Mouse (Mus musculus) embryonic facial prominence, embryonic 13.5 days (tissue): Measurements from ENCODE around the gene Otud7b. TPM values are rescaled to one million over a fixed set of nuclear protein-coding genes. Genes with fewer than 3 reads are reported as not detected.

Source experiments
- ATAC-seq: fragments of 200-750 bp; cut with Nextera tagmentation; 2 replicates; pipeline ENCODE4 v1.8.0; 2017; ENCODE audit warnings: low read depth; ENCODE audit not compliant: insufficient number of reproducible peaks, insufficient read depth, low FRiP score, low TSS enrichment
- H3K27ac ChIP-seq: fragments of 300-500 bp; sonication (generic); 2 replicates; pipeline ENCODE4 v1.5.1; 2015; ENCODE audit warnings: moderate library complexity, mild to moderate bottlenecking, inconsistent platforms
- H3K27me3 ChIP-seq: fragments of 300-500 bp; sonication (generic); 2 replicates; pipeline ENCODE4 v1.6.1; 2015; ENCODE audit warnings: mild to moderate bottlenecking, inconsistent platforms
- H3K36me3 ChIP-seq: fragments of 300-500 bp; sonication (generic); 2 replicates; pipeline ENCODE4 v1.6.1; 2015; ENCODE audit warnings: mild to moderate bottlenecking, inconsistent platforms
- H3K4me1 ChIP-seq: fragments of 300-500 bp; sonication (generic); 2 replicates; pipeline ENCODE4 v1.6.1; 2015; ENCODE audit warnings: inconsistent platforms
- H3K4me2 ChIP-seq: fragments of 300-500 bp; sonication (generic); 2 replicates; pipeline ENCODE4 v1.6.1; 2015; ENCODE audit warnings: moderate library complexity, mild to moderate bottlenecking, inconsistent platforms
- H3K4me3 ChIP-seq: fragments of 300-500 bp; sonication (generic); 2 replicates; pipeline ENCODE4 v1.5.1; 2015; ENCODE audit warnings: mild to moderate bottlenecking, inconsistent platforms
- H3K9ac ChIP-seq: fragments of 300-500 bp; sonication (generic); 2 replicates; pipeline ENCODE4 v1.6.1; 2015; ENCODE audit warnings: mild to moderate bottlenecking, inconsistent platforms
- H3K9me3 ChIP-seq: fragments of 300-500 bp; sonication (generic); 2 replicates; pipeline ENCODE4 v1.6.1; 2016; ENCODE audit warnings: inconsistent platforms
- WGBS: fragments of 180-500 bp; shearing (Covaris S2); methylation state at CpG from one replicate; pipeline ENCODE4 v1.1.7; 2015; ENCODE audit warnings: mixed read lengths; 5-methylcytosine and 5-hydroxymethylcytosine counted together
- polyA plus RNA-seq: library from polyadenylated mRNA; unstranded; fragments of >200 nt; fragmentation: Nextera tagmentation; extraction: Ambion mirVana; gene quantifications from 2 replicates; pipeline ENCODE4 v1.2.1, GENCODE M21; 2015

Otud7b gene
- polyA plus RNA-seq: 20.8 and 23.8 TPM in 2 replicates

DNA sequence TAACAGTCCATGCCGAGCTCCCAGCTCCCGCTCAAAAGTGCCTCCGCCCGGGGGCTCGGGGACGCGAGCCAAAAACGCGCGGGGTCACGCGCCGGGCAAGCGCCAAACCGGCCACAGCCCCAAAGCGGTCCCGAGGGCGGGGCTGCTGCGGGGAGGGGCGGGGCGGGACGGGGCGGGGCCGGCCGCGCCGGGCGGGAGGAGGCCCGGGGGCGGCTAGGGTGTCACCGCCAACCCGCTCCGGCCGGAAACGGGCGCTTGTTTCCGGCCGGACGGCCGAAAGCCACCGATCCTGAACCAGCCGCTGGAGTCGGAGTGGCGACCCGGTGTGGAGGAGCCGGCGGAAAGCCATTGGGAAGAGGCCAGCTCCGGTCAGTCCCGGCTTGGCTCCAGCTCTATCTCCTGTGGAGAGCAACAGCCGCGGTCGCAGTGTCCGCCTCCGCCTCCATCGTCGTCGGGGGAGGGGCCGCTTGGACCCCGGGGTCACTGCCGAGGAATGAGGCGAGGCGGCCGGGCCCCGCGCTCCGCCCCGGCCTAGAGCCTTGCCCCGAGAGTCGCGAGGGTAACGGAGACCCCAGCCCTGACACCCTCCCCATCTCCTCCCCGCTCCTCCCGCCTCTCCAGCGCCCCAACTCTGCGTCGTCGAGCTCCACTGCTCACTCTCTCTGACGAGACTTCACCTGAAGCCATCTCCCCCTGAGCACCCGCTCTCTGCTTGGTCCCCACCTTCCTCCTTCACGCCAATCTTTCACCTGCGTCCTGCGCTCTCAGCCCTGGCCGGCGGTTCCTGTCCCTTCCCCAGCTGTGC is at the start of gene Otud7b:
Gene Otud7b, plus strand, starts transcription at position 267 of the 805 bp plus-strand sequence.
- Histone ChIP-seq H3K9ac (peak within 1 kb of the TSS; percentile 93), H3K4me1 (peaks cover 14% of the 10 kb centered on the region), H3K36me3 (no peaks in the 10 kb centered on the region), H3K27me3 (no peaks in the 10 kb centered on the region), H3K4me3 (peak within 1 kb of the TSS; percentile 87), H3K4me2 (peak within 1 kb of the TSS; percentile 74), H3K27ac (peak within 1 kb of the TSS; percentile 90), H3K9me3 (no peaks in the 10 kb centered on the region)
- peak; percentile 85 for ATAC-seq
- under 1% methylated on average over 82 of the region's 84 CpGs for WGBS

DNA sequence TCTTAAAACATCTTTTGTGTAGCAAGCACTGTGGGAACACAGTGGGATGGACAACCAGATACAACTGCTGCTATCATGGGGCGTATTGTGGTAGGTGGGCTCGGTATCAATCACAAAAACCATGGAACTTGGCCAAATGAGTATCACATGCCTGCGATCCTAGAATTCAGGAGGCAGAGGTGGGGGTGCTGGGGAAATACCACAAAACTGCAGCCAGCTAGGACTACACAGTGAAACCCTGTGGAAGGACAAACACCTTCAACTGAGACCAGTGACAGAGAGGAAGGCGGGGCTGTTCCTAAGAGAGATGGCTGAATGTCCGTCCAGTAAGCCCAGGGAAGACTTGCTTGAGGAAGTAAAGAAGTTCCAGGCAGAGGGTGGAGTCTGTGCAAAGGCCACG is 49.0 kb upstream of the Otud7b start:
- no peak overlapping the region for H3K27ac ChIP-seq
- WGBS: 83% methylated on average over 6 of the region's 6 CpGs
- no peak overlapping the region for H3K4me2 ChIP-seq
- no peak overlapping the region for H3K4me3 ChIP-seq
- peak overlapping the region; percentile 21; the same call in 1 of the 2 replicates for H3K9ac ChIP-seq
- peaks cover 19% of the 10 kb centered on the region; the same call in 1 of the 2 replicates for H3K36me3 ChIP-seq
- peaks cover 14% of the 10 kb centered on the region for H3K4me1 ChIP-seq
- no peaks in the 10 kb centered on the region for H3K9me3 ChIP-seq
- no peak for ATAC-seq
- no peaks in the 10 kb centered on the region for H3K27me3 ChIP-seq

DNA sequence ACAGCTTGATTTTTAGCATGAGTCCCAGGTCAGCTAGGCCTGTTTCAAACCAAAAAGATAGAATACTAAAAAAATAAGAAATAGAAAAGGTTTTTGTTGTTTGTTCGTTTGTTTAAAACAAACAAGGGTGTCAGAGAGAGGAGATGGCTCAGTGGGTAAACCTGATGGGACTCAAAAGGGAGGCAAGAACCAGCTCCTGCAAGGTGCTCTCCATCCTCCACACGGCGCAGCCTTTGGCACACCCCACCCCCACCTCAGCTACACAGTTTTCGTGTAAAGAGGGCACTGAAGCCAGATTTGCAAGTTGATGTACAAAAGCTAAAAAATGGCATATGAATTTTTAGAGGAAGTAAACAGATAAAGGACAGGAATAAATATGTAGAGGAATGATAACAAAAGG is 48.3 kb upstream of the Otud7b start:
- peaks cover 15% of the 10 kb centered on the region; the same call in 1 of the 2 replicates for H3K36me3 ChIP-seq
- no peak for ATAC-seq
- no peaks in the 10 kb centered on the region for H3K9me3 ChIP-seq
- H3K27me3 ChIP-seq: no peaks in the 10 kb centered on the region
- H3K4me2 ChIP-seq: no peak overlapping the region
- no peak overlapping the region for H3K27ac ChIP-seq
- peak overlapping the region; percentile 21; the same call in 1 of the 2 replicates for H3K9ac ChIP-seq
- WGBS: 87% methylated on average over 4 of the region's 4 CpGs
- H3K4me3 ChIP-seq: no peak overlapping the region
- peaks cover 14% of the 10 kb centered on the region for H3K4me1 ChIP-seq

DNA sequence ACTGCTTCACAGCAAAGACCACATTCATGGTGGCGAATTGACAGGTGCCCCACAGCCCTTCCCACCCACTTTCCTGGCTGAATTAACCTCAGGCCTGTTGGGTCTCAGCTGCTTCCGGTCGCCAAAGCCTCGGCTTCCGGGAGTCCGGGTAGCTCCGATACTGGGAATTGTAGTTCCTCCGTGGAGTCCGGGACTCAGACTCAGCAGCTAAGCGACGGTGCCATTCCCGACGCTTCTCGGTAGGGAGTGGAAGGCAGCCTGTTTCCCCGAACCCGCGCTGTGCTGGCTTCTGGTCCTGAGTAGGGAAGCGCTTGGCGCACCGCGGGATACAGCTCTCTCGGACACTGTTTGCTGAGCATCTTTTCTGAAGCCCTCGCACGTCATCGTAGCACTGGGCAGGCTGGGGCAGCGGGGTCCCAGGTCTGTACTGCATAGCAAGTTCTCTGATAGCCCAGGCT is 46.6 kb upstream of the Otud7b start:
- WGBS: under 1% methylated on average over 26 of the region's 26 CpGs
- peak; percentile 89 for ATAC-seq

DNA sequence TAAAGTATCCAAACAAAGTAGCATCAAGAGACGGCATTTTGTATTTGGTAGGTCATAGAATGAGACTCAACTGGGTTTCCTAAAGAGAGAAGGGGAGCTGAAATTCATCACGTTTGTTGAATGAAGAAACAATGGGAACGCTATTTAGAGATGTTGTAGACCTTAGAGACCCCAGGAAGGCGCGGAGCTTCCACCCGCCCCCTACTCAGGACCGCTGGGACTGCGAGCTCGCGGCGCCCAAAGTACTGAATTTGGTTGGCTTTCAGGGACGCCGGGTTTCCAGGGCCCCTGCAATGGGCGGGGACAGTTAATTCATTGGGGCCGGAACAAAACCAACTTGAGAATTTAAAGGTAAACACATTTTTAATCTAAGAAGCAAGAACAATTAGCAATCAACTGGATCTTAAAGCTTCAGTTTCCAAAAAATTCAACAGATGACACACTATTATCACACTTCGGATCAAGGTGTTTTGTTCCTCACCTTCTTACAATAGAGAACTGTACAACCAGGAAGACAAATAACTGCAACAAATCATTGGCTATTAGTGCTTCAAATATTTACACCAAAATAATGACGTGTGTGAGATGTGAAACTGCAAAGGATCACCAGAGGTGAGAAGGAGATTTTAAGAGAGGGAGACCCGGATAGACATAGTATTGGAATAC is 46.0 kb upstream of the Otud7b start, which contains the start of gene Vps45:
Gene Vps45, minus strand, starts transcription at position 236 of the 666 bp plus-strand sequence.
- Histone ChIP-seq H3K4me3 (peak within 1 kb of the TSS; percentile 72), H3K4me2 (peak within 1 kb of the TSS; percentile 78), H3K36me3 (peaks cover 9% of the 10 kb centered on the region; the same call in 1 of the 2 replicates), H3K27me3 (no peaks in the 10 kb centered on the region), H3K9ac (peak within 1 kb of the TSS; percentile 79), H3K9me3 (no peaks in the 10 kb centered on the region), H3K27ac (peak within 1 kb of the TSS; percentile 96), H3K4me1 (peaks cover 14% of the 10 kb centered on the region)
- 2% methylated on average over 18 of the region's 18 CpGs for WGBS
- peak; percentile 76 for ATAC-seq

More for the DNA sequence above, 46.6 kb upstream of the Otud7b start:
- peak overlapping the region; percentile 96 for H3K27ac ChIP-seq
- no peaks in the 10 kb centered on the region for H3K27me3 ChIP-seq
- H3K9me3 ChIP-seq: no peaks in the 10 kb centered on the region
- H3K4me1 ChIP-seq: peaks cover 14% of the 10 kb centered on the region
- peak overlapping the region; percentile 78 for H3K4me2 ChIP-seq
- peak overlapping the region; percentile 72 for H3K4me3 ChIP-seq
- peak overlapping the region; percentile 79 for H3K9ac ChIP-seq
- peaks cover 13% of the 10 kb centered on the region; the same call in 1 of the 2 replicates for H3K36me3 ChIP-seq

DNA sequence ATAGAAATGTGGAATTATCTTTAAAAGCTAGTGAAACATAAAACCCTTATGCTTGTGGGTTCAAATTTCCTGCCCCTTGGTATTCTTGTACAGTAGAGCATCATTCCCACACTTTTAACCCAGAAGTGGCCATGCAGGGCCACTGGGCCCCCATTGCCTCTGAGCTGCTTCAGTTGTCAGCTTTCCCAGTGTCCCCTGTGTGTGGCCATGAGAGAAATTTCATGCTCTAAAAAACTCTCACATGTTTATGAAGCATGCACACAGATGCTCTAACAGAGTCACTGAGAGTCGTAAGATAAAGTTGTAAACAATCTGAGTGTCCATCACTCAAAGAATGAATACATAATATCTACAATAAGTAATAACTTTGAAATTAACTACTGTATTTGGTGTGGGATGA is 44.2 kb upstream of the Otud7b start:
- Histone ChIP-seq H3K9ac (no peak overlapping the region), H3K4me1 (peaks cover 14% of the 10 kb centered on the region), H3K4me3 (no peak overlapping the region), H3K27ac (no peak overlapping the region), H3K4me2 (no peak overlapping the region), H3K9me3 (no peaks in the 10 kb centered on the region), H3K27me3 (no peaks in the 10 kb centered on the region), H3K36me3 (peaks cover 5% of the 10 kb centered on the region; the same call in 1 of the 2 replicates)
- ATAC-seq: no peak
- 72% methylated on average over 1 of the region's 1 CpGs for WGBS

DNA sequence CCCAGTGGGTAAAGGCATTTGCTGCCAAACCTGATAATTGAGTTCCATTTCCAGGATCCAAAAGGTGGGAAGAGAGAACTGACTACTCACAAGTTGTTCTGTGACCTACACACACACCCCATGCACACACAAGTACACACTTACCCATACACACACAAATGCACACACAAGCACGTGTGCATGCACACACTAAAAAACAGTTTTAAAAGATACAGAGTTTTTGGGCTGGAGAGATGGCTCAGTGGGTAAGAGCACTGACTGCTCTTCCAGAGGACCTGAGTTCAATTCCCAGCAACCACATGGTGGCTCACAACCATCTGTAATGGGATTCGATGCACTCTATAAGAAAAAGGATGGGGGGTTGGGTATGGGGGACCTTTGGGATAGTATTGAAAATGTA is 41.0 kb upstream of the Otud7b start:
- H3K27me3 ChIP-seq: no peaks in the 10 kb centered on the region
- ATAC-seq: no peak
- no peaks in the 10 kb centered on the region for H3K36me3 ChIP-seq
- no peak overlapping the region for H3K27ac ChIP-seq
- peaks cover 4% of the 10 kb centered on the region for H3K4me1 ChIP-seq
- H3K4me3 ChIP-seq: no peak overlapping the region
- WGBS: 82% methylated on average over 2 of the region's 2 CpGs
- no peak overlapping the region for H3K4me2 ChIP-seq
- no peaks in the 10 kb centered on the region for H3K9me3 ChIP-seq
- H3K9ac ChIP-seq: no peak overlapping the region

DNA sequence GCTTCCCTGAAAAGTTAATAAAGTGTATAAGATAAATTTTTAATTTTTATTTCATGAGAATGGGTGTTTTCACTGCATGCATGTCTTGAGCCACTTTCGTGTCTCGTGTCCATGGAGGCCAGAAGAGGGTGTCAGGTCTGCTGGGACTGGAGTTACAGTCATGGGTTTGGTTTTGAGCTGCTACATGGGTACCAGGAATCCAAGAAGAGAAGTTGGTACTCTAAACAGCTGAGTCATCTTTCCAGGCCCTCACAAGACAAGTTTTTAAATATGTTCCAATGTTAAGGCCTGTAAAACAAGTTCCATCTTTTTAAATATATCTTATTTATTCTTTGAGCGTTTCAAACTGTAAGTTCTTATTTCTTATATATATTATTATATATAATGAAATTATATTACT is 40.1 kb upstream of the Otud7b start:
- Histone ChIP-seq H3K9me3 (no peaks in the 10 kb centered on the region), H3K27me3 (no peaks in the 10 kb centered on the region), H3K4me3 (no peak overlapping the region), H3K27ac (no peak overlapping the region), H3K4me2 (no peak overlapping the region), H3K4me1 (no peaks in the 10 kb centered on the region), H3K9ac (no peak overlapping the region), H3K36me3 (no peaks in the 10 kb centered on the region)
- 86% methylated on average over 3 of the region's 3 CpGs for WGBS
- ATAC-seq: no peak

DNA sequence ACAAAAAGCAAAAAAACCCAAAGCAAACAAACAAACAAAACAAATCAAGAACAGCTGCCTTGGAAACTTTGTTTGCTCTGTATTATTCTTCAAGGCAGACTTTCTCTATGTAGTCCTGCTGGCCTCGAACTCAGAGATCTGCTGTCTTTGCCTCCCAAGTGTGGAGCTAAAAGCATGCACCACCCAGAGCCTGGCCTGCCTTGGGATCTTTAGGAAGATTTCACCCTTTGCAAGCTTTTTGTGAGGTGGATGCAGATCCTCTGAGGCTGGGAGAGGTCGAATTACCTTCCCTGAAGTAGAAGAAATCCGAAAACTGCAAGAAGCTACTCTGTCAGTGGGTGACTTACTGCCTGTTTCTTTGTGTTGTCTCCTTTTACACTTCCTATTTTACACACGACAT is 39.2 kb upstream of the Otud7b start:
- peak overlapping the region; percentile 51; the same call in 1 of the 2 replicates for H3K27ac ChIP-seq
- no peaks in the 10 kb centered on the region for H3K4me1 ChIP-seq
- H3K27me3 ChIP-seq: no peaks in the 10 kb centered on the region
- no peaks in the 10 kb centered on the region for H3K9me3 ChIP-seq
- 16% methylated on average over 4 of the region's 4 CpGs for WGBS
- ATAC-seq: no peak
- no peaks in the 10 kb centered on the region for H3K36me3 ChIP-seq
- H3K4me2 ChIP-seq: peak overlapping the region; percentile 51
- H3K9ac ChIP-seq: 0 out of 2 replicates have a peak overlapping the region, but pooled peaks have one; percentile 21
- peak overlapping the region; percentile 30; the same call in 1 of the 2 replicates for H3K4me3 ChIP-seq

DNA sequence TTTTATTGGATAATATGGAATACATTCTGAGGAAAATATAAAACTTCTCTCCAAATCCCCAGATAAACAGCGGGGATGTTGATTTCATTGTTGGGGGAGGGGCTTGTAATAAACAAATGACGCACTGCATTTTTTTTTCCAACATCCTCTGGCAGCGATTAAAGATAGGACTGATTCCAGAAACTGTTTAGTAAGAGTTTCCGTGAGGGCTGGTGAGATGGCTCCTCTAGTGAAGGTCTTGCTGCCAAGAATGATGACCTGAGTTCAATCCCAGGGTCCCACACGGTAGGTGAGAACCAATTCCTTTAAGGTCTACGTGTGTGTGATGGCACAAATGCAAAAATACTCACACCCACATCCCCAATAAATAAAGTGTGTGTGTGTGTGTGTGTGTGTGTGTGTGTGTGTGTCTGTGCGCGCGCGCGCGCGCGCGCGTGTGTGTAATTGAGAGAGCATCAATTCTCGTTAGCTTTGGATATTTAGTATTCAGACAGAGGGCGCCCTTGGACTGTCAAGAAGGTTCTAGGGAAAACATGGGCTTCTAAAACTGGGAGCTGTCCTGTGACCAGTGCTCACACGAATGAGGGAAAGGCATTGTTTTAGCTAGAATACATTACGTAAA is 38.5 kb upstream of the Otud7b start:
- H3K4me1 ChIP-seq: no peaks in the 10 kb centered on the region
- no peak for ATAC-seq
- 0 out of 2 replicates have a peak overlapping the region, but pooled peaks have one; percentile 17 for H3K9ac ChIP-seq
- WGBS: 33% methylated on average over 20 of the region's 20 CpGs
- H3K36me3 ChIP-seq: no peaks in the 10 kb centered on the region
- peak overlapping the region; percentile 30 for H3K4me3 ChIP-seq
- H3K27me3 ChIP-seq: no peaks in the 10 kb centered on the region
- no peak overlapping the region for H3K27ac ChIP-seq
- no peaks in the 10 kb centered on the region for H3K9me3 ChIP-seq
- H3K4me2 ChIP-seq: peak overlapping the region; percentile 51

DNA sequence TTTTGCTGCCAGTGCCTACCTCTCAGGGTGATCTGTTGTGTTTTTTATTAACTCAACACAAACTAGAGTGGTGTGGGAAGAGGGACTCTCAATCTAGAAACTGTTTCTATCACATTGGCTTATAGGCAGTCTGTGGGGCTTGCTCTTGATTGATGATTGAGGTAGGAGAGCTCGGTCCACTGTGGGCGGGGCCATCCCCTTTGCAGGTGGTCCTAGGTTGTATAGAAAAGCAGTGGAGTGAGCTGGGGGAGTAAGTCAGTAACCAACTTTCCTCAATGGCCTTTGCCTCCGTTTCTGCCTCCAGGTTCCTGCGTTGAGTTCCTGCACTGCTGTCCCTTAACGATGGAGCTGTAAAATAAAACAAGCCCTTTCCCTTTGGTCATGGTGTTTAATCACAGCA is 37.6 kb upstream of the Otud7b start:
- no peak overlapping the region for H3K4me3 ChIP-seq
- no peaks in the 10 kb centered on the region for H3K4me1 ChIP-seq
- WGBS: 78% methylated on average over 5 of the region's 5 CpGs
- H3K4me2 ChIP-seq: no peak overlapping the region
- no peak for ATAC-seq
- H3K27ac ChIP-seq: no peak overlapping the region
- no peak overlapping the region for H3K9ac ChIP-seq
- no peaks in the 10 kb centered on the region for H3K9me3 ChIP-seq
- H3K27me3 ChIP-seq: no peaks in the 10 kb centered on the region
- H3K36me3 ChIP-seq: no peaks in the 10 kb centered on the region
